Mouse (Mus musculus): ENCODE data around the gene Lhpp.

Gene Lhpp

GRCm38 (mm10) chr7:132610468-132611318, at the start of gene Lhpp:
TSS of gene Lhpp (plus strand) at chr7:132610638.
- peak; percentile 69 for DNase-seq (ENCODE audit: low spot score)

DNA sequence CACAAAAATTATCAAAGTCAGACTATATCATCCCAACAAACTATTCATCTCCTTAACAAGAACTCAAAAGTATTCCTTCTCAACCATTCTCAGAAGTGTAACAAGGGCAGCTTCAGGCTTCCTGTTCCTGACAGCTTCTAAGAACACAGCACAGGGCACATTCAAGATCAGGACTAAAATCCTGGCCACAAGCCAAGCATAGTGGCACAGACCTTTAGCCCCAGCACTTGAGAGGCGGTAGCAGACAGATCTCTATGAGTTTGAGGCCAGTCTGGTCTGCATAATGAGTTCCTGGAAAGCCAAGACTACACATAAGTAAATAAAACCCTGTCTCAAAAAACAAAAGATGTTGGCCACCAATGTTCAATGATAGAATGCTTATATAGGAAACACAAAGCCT, 44.6 kb upstream of the Lhpp start:
- DNase-seq (ENCODE audit: low spot score): no peak

DNA sequence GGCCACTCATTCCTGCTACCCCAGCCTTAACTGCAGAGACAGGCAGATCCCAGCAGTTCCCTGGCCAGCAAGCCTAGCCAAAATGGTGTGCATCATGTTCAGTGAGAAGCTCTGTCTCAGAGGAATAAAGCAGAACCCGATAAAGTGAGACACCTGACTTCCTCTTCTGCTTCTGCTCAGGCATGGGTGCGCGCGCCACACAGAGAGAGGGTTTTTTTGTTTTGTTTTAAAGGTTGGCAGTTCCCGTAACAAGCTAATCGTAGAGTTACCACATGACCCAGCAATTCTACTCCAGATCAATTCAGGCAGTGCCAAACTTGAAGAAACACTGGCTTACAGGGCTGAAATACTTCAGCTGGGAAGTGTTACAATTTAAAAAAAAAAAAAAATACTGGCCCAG, 41.6 kb upstream of the Lhpp start:
- no peak for DNase-seq (ENCODE audit: low spot score)

GRCm38 (mm10) chr7:132570071-132570470, 40.4 kb upstream of the Lhpp start:
- peak; percentile 32 for DNase-seq (ENCODE audit: low spot score)

GRCm38 (mm10) chr7:132571481-132571880, 39.0 kb upstream of the Lhpp start:
- DNase-seq (ENCODE audit: low spot score): no peak

DNA sequence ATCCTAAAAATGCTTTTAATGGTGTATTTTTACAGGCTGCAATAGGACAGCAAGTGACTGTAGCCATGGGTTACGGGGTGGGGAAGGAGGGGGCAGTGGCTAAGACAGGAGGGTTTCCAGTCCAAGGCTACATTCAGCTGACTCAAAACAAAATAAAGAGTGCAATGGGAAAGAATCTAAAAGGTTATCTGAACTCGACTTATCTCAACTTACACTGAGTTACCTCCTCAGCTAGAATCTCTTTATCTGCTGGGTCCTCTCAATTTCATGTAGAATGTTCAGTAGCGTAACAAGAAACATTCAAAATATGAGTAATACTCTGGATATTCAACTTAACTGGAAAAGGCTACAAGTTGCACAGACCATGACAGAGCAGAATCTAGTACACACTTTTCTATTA, 37.7 kb upstream of the Lhpp start:
- DNase-seq (ENCODE audit: low spot score): no peak

DNA sequence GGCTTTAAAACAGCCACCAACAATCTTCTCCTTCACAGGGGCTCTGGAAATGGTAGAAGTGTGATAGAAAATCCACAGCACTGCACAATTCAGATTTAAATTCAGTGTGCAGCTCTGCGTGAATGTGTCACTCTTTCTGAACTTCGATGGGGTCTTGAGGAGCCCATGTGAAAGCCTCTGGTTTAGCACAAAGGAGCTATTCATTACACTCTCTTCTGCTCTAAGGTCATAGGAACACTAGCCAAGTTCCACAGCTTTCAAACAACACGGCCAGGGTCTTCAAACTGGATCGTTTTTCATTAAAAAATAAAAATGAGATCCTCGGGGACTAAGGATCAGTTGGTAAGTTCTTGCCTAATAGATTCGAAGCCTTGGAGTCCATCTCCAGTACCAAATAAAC, 37.2 kb upstream of the Lhpp start:
- DNase-seq (ENCODE audit: low spot score): no peak

DNA sequence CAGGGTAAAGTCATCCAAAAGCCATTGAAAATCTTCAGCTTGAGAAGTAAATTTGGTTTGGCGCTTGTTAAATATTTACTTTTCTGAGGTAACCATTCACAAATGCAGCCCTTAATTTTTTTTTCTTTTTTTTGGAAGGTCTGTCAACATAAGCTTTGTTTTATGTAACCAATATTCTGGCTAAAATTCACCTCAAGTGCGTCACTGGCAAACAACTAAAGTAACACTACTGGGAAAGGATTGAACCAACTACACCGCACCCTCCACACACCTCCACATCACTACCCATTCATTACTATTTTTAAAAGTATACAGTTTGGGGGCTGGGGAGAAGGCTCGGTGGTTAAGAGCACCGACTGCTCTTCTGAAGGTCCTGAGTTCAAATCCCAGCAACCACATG, 35.8 kb upstream of the Lhpp start:
- no peak for DNase-seq (ENCODE audit: low spot score)

- peak; percentile 68 for DNase-seq (ENCODE audit: low spot score)
These were observed 34.8 kb upstream of the Lhpp start for GRCm38 (mm10) chr7:132575623-132576022.

DNA sequence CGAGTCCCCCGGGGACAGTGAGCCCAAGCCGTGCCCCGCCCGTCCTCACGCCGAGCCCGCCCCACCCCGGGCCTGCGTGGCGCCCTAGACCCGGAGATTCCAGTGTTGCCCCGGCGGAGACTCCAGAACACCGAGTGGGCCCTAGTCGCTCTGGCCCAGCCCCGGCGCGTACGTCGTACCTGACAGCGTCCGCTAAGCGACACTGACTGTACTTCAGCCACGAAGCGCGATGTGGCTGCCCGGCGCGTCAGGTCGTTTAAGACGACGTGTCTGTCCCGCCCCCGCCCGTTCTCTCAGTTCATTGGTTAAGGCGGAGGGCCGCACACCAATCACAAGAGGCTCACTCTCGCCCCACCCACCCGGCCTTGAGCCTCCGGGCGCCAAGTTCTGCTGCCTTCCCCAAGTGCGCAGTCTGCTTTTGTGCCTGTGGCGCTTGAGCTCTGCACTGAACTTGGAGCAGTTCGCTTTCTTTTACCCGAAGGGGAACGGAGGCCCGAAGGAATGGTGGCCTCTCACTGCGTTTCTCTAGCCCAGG, 34.3 kb upstream of the Lhpp start, which contains the start of gene Oat:
Gene Oat, minus strand, starts transcription at position 283 of the 535 bp plus-strand sequence.
- DNase-seq (ENCODE audit: low spot score): peak; percentile 95

DNA sequence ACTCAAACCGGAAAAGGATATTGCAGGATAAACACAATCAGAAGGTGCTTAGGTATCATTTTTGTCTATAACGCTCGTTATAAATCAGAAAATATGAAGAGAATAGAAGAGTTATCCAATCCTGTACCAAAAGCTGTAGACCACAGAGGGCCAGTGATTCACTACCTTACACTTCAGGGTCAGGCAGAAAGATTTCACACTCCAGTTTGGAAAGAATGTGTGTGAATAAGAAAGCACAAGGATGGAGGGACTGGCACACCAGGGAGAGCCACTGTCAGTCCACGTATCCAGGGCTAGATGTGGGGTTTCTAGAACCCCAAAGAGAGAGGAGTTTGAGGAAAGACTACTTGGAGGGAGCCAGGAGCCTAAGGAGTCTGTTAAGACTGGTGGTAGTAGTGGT, 33.5 kb upstream of the Lhpp start:
- DNase-seq (ENCODE audit: low spot score): no peak

- no peak for DNase-seq (ENCODE audit: low spot score)
These were observed 29.9 kb upstream of the Lhpp start for GRCm38 (mm10) chr7:132580511-132580910.

GRCm38 (mm10) chr7:132581441-132581840, 29.0 kb upstream of the Lhpp start:
- no peak for DNase-seq (ENCODE audit: low spot score)

GRCm38 (mm10) chr7:132585695-132586491, 24.5 kb upstream of the Lhpp start:
- no peak for DNase-seq (ENCODE audit: low spot score)

DNA sequence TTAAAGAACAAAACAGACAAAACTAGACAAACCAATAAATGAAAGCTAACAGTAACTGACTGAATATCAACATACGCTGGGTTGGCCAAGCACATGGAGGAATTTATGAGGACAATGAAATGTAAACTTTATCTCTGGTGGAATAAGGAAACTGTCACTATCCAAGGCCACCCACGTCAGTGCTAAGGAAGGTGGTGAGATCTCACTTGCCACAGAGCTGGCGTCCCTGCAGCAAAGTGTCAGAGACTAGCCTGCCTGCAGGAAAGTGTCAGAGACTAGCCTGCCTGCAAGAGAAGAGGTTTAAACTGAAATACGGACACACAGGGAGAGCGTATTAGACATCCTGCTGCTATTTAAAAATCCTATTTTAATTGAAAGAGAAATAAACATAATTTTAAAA, 23.3 kb upstream of the Lhpp start:
- DNase-seq (ENCODE audit: low spot score): no peak

DNA sequence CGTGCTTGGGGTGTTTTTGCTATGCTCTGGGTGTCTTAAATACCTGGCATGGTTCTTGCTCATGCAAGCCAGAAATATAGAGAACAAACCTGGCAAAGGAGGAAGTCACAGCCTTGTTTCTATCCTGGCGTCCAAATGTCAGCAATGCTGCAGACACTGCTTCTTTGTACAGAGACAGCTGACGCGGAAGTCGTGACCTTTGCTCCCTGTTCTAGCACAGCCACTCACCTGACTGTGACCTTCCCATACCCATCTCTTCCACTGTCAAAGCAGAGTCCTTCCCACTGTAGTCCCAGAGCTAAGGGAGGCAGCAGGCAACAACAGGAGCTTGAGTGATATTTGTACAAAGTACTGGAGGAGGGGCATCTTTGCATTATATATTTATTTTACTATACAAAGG, 20.8 kb upstream of the Lhpp start:
- DNase-seq (ENCODE audit: low spot score): no peak

DNA sequence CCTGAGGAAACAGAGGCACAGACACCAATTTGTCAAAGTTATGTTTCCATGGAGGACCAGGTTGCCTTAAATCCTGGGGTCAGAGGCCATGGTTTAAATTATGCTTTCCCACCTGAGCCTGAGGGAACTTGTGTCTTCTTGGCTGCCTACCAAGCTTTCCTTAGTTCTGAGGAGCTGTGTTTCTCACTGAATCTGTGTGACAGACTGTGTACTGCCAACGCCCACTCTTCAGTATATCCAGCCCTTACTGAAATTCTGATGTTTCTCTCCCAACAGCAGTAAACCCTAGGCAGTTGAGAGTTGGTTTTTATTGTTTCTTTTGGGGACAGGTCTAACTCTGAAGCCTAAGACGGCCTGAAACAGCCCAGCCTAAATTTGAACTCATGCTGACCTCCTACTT, 16.7 kb upstream of the Lhpp start:
- no peak for DNase-seq (ENCODE audit: low spot score)

GRCm38 (mm10) chr7:132594325-132594724, 16.1 kb upstream of the Lhpp start:
- DNase-seq (ENCODE audit: low spot score): no peak

DNA sequence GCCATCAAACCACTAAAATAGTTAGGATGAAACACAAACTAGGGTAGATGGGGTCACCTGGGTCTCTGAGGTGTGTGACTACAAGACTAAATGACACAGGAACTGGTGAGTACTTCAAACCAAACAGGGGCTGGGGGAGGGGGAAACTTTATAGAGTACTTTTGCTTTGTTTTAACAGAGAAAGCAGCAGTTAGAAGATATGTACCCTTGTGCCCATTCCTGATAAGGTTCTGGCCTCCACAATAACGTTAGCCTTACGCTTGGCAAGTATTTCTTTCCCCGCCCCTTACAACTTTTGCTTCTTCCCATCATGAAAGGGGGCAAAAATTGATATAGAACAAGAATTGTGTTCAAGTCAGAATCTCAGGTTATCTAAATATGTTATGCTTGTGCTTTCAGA, 14.7 kb upstream of the Lhpp start:
- no peak for DNase-seq (ENCODE audit: low spot score)

DNA sequence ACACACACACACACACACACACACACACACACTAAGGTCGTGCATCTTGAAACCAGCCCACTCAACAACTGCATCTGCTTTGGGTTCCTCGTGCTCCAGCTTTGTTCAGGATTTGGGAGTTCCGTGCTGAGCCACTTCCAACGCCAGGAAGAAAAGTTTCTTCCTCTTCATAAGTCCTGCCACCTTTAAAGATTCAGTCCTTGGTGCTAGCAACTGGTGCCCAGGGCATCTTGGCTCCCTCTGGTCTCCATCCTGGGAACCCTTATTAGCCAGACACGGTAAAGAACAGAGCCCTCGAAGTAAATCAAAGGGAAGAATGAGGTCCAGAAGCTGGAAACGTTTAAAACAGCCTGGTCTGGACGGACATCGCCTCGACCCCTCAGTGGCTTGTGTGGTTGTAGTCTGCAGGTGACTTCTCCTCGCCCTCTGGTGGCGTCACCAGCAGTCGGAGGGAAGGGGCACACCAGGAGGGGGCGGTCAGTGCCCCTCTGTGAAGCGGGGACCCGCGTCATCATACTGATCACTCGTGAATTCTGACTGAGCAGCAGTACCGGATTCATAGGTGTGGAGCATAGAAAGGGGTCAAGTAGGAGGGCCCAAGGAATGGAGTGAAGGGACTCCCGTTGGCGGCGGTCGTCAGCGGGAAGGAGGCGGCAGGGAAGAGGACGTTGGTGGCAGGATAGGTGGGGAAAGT, 13.7 kb upstream of the Lhpp start:
- DNase-seq (ENCODE audit: low spot score): no peak

DNA sequence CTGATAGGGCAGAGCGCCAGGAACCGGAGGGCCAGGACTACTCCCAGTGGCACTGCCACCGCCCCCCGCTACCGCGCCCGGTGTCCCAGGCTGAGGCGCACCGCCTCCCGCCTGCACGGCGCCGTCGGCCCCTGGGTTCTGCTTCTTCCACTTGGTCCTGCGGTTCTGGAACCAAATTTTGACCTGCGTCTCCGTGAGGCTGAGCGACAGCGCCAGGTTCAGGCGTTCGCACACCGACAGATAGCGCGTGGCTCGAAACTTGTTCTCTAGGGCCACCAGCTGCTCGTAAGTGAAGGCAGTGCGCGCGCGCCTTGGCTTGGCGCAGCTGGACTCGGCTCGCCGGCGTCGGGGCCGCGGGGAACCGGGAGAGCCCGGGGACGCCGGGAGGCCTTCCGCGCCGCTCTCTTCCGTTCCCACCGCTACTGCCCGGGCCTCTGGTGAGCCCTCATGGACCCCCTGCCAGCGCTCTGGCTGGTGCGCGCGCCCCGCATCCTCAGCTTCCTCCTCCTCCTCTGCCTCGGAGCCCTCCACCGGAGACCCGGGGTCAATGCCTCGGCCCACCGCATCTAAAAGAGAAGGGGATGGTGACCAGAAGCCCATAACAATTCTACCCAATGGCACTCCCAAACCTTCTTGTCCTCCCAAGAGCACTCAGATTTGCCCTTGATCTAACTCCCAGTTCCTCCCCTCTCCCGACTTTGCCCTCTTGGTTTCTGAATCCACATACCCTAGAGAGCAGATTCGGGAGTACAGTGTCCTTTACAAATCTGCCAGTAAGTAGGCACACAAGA, 13.0 kb upstream of the Lhpp start:
- no peak for DNase-seq (ENCODE audit: low spot score)
